In the genomic region with DNA sequence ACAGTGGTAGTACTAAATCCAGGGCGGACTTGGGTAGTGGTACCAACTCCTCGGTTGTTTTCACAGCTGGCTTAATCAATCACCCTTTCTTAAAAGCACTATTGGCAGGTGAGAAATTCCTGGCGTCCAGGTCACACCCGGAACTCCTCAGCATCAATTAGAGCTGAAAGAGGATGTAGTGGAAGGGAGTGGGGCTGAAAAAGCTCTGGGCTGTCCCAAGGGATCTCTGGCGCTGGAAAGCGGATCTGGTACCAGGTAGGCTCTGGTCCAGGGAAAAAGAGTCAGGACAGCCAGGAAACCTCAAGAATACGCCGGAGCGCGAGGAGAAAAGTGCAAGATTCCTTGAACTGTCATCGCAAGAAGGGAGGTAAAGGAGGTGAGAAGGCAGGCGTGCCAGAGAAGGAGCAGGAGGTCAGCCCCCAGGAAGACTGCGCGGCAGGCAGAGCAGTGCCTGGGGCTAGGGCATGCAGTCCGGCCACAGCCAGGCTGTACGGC, we compare ENCODE assay signal across 9 mouse cellular contexts. TPM values are rescaled to one million over a fixed set of nuclear protein-coding genes. Genes with fewer than 3 reads are reported as not detected.
DNase-seq lines count a peak whose midpoint lies in the region; ATAC-seq lines count a peak whose summit lies in the region.
"Had no signal": no experiment of that assay in that cellular context is flagged by ENCODE, and none has a peak within 500 bp of the region (broad histone marks: within the 10 kb centered on the region; RNA-seq: fewer than 3 reads in every experiment).

No protein-coding gene starts in this region.

- ATAC-seq in lung, embryonic 15.5 days (ENCODE audit: borderline replicate concordance, extremely low read depth, low FRiP score, low TSS enrichment): peak; percentile 48
- ATAC-seq in embryonic facial prominence, embryonic 11.5 days (replicated peaks; ENCODE audit: insufficient number of reproducible peaks, low FRiP score, low TSS enrichment, low read depth): peak; percentile 10; the same call in 1 of the 2 replicates
- peak; percentile 59 for ATAC-seq in limb, embryonic 11.5 days (ENCODE audit: insufficient number of reproducible peaks, low FRiP score, low TSS enrichment, low read depth)
- peak; percentile 76 for ATAC-seq in neural tube, embryonic 14.5 days (ENCODE audit: low read depth)
- no peak for ATAC-seq in activated CD4-positive, CD25-positive, alpha-beta regulatory T cell, adult 4 months

- H3K4me2 ChIP-seq in lung, embryonic 15.5 days: peak overlapping the region; percentile 93
- H3K4me2 ChIP-seq in embryonic facial prominence, embryonic 11.5 days (ENCODE audit: low read depth, low read length): peak overlapping the region; percentile 91
- peak overlapping the region; percentile 92 for H3K4me2 ChIP-seq in limb, embryonic 11.5 days (ENCODE audit: low read depth, severe bottlenecking)
- H3K4me2 ChIP-seq in neural tube, embryonic 14.5 days (ENCODE audit: low read depth, low read length): peak overlapping the region; percentile 98

- no peaks in the 10 kb centered on the region for H3K36me3 ChIP-seq in lung, embryonic 15.5 days
- H3K36me3 ChIP-seq in embryonic facial prominence, embryonic 11.5 days (replicated peaks; ENCODE audit: control insufficient read depth, insufficient read depth, low read depth, low read length): no peaks in the 10 kb centered on the region
- no peaks in the 10 kb centered on the region for H3K36me3 ChIP-seq in heart, embryonic 10.5 days
- no peaks in the 10 kb centered on the region for H3K36me3 ChIP-seq in limb, embryonic 11.5 days (ENCODE audit: control insufficient read depth, insufficient read depth, low read length)
- no peaks in the 10 kb centered on the region for H3K36me3 ChIP-seq in neural tube, embryonic 14.5 days (ENCODE audit: control insufficient read depth, insufficient read depth, low read length)

- no peak for DNase-seq in lung, postnatal 10 days
- DNase-seq in embryonic facial prominence, embryonic 11.5 days (ENCODE audit: low spot score): peak; percentile 35
- DNase-seq in heart, embryonic 10.5 days (ENCODE audit: low spot score): no peak
- no peak for DNase-seq in limb, embryonic 11.5 days (ENCODE audit: low spot score)
- no peak for DNase-seq in adrenal gland, adult 18-20 months (ENCODE audit: low spot score in 2 of 2)

- H3K9ac ChIP-seq in lung, embryonic 15.5 days: peak overlapping the region; percentile 67
- peak overlapping the region; percentile 84 for H3K9ac ChIP-seq in embryonic facial prominence, embryonic 11.5 days (replicated peaks; ENCODE audit: low read length)
- peak overlapping the region; percentile 78 for H3K9ac ChIP-seq in limb, embryonic 11.5 days (ENCODE audit: low read length)
- H3K9ac ChIP-seq in neural tube, embryonic 14.5 days (replicated peaks; ENCODE audit: low read depth, low read length): peak overlapping the region; percentile 61

- no peaks in the 10 kb centered on the region for H3K27me3 ChIP-seq in lung, embryonic 15.5 days
- no peaks in the 10 kb centered on the region for H3K27me3 ChIP-seq in embryonic facial prominence, embryonic 11.5 days (ENCODE audit: control insufficient read depth, insufficient read depth, low read length)
- H3K27me3 ChIP-seq in heart, embryonic 10.5 days (ENCODE audit: insufficient read depth, poor library complexity, severe bottlenecking): no peaks in the 10 kb centered on the region
- no peaks in the 10 kb centered on the region for H3K27me3 ChIP-seq in limb, embryonic 11.5 days (ENCODE audit: control insufficient read depth, insufficient read depth, low read length)
- peaks cover 3% of the 10 kb centered on the region; the same call in 1 of the 2 replicates for H3K27me3 ChIP-seq in neural tube, embryonic 14.5 days (ENCODE audit: control insufficient read depth, insufficient read depth, low read length)

- H3K27ac ChIP-seq in lung, embryonic 15.5 days: peak overlapping the region; percentile 74; the same call in 1 of the 2 replicates
- peak overlapping the region; percentile 35 for H3K27ac ChIP-seq in embryonic facial prominence, embryonic 11.5 days (replicated peaks; ENCODE audit: low read depth, low read length)
- peak overlapping the region; percentile 96 for H3K27ac ChIP-seq in heart, embryonic 10.5 days
- H3K27ac ChIP-seq in limb, embryonic 11.5 days (replicated peaks; ENCODE audit: low read depth, low read length): peak overlapping the region; percentile 70; the same call in 1 of the 2 replicates
- no peak overlapping the region for H3K27ac ChIP-seq in neural tube, embryonic 14.5 days (ENCODE audit: low read depth, low read length)

- 1% methylated on average over 16 of the region's 16 CpGs for WGBS in lung, embryonic 15.5 days
- 1% methylated on average over 16 of the region's 16 CpGs for WGBS in embryonic facial prominence, embryonic 11.5 days
- WGBS in heart, embryonic 10.5 days: under 1% methylated on average over 16 of the region's 16 CpGs
- under 1% methylated on average over 16 of the region's 16 CpGs for WGBS in limb, embryonic 11.5 days
- WGBS in neural tube, embryonic 14.5 days: 2% methylated on average over 16 of the region's 16 CpGs

- H3K4me3 ChIP-seq in lung, embryonic 15.5 days: peak overlapping the region; percentile 83
- H3K4me3 ChIP-seq in embryonic facial prominence, embryonic 11.5 days (ENCODE audit: low read depth, low read length): peak overlapping the region; percentile 87
- H3K4me3 ChIP-seq in heart, embryonic 10.5 days: peak overlapping the region; percentile 93
- H3K4me3 ChIP-seq in limb, embryonic 11.5 days (ENCODE audit: low read depth, low read length): peak overlapping the region; percentile 61
- H3K4me3 ChIP-seq in neural tube, embryonic 14.5 days (ENCODE audit: low read depth, low read length): peak overlapping the region; percentile 79

- no peaks in the 10 kb centered on the region for H3K9me3 ChIP-seq in lung, embryonic 15.5 days
- no peaks in the 10 kb centered on the region for H3K9me3 ChIP-seq in embryonic facial prominence, embryonic 11.5 days (replicated peaks; ENCODE audit: control insufficient read depth, low read length)
- no peaks in the 10 kb centered on the region for H3K9me3 ChIP-seq in heart, embryonic 10.5 days
- no peaks in the 10 kb centered on the region for H3K9me3 ChIP-seq in limb, embryonic 11.5 days (ENCODE audit: control insufficient read depth, low read length)
- no peaks in the 10 kb centered on the region for H3K9me3 ChIP-seq in neural tube, embryonic 14.5 days (ENCODE audit: control insufficient read depth, low read length)

- H3K4me1 ChIP-seq in lung, embryonic 15.5 days: peaks cover 10% of the 10 kb centered on the region
- no peaks in the 10 kb centered on the region for H3K4me1 ChIP-seq in embryonic facial prominence, embryonic 11.5 days (ENCODE audit: control insufficient read depth, insufficient read depth, low read length)
- peaks cover 21% of the 10 kb centered on the region for H3K4me1 ChIP-seq in heart, embryonic 10.5 days
- H3K4me1 ChIP-seq in limb, embryonic 11.5 days (ENCODE audit: control insufficient read depth, insufficient read depth, low read length): peaks cover 9% of the 10 kb centered on the region; the same call in 1 of the 2 replicates
- H3K4me1 ChIP-seq in neural tube, embryonic 14.5 days (ENCODE audit: control insufficient read depth, insufficient read depth, low read length): peaks cover 6% of the 10 kb centered on the region; the same call in 1 of the 2 replicates

RNA-seq across cellular contexts. Expression of a gene that starts 0.7 kb away (rescaled TPM):
- polyA plus RNA-seq in lung, embryonic 15.5 days (2015; fragmentation: Nextera tagmentation; extraction: Ambion mirVana): 5.5 and 5.6 TPM in 2 replicates
- 6.7 and 7.3 TPM in 2 replicates for polyA plus RNA-seq in embryonic facial prominence, embryonic 11.5 days (2014; fragmentation: Nextera tagmentation; extraction: Ambion mirVana)
- polyA plus RNA-seq in heart, embryonic 10.5 days (2016; fragmentation: Nextera tagmentation; extraction: Ambion mirVana): 6.5 and 7.3 TPM in 2 replicates
- 5.8 TPM in 2 replicates for polyA plus RNA-seq in limb, embryonic 11.5 days (2014; fragmentation: Nextera tagmentation; extraction: Ambion mirVana)
- 2.4 and 3.9 TPM in 2 replicates for polyA plus RNA-seq in neural tube, embryonic 14.5 days (2014; fragmentation: Nextera tagmentation; extraction: Ambion mirVana)
- total RNA-seq in adrenal gland, adult 18-20 months (2021): 10 to 100 TPM; 13.5 to 18.6 TPM
- not detected for polyA plus RNA-seq in activated CD4-positive, CD25-positive, alpha-beta regulatory T cell, adult 4 months (2017; shearing (Covaris generic))
- total RNA-seq: neutrophil, adult 5-6 weeks had no signal
